Mouse (Mus musculus): Measurements from ENCODE around the gene Gm10118. TPM values are rescaled to one million over a fixed set of nuclear protein-coding genes. Genes with fewer than 3 reads are reported as not detected.

Gene Gm10118
- not detected for polyA plus RNA-seq (2017; shearing (Covaris generic))

DNA sequence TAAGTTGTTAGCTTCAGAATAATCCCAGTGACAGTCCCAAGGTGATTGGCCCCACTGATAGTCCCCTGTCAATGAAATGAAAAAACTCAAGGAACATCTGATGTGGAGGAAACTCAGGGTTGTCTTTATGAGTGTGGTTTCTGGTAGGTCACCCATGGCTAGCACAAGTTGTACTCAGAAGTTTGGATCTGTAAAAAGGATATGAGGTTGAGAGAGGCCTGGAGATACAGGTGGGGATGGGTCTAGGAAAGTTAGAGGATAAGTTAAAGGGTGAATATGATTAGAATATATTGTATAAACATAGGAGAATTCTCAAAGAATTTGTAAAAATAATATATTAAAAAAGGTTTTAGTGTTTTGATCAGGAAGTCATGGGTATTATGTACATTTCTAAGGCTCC is at the start of gene Gm10118:
Gene Gm10118, minus strand, starts transcription at position 101 of the 400 bp plus-strand sequence.

Other genes with a start within 250 kb of the Gm10118 start
- gene Lrrtm3, start 162.8 kb upstream of the Gm10118 start, polyA plus RNA-seq (2017; shearing (Covaris generic)) = not detected

Measured in naive thymus-derived CD4-positive, alpha-beta T cell, adult 5 months (primary cell).